Mouse (Mus musculus): Measurements from ENCODE around the gene C730034F03Rik. TPM values are rescaled to one million over a fixed set of nuclear protein-coding genes. Genes with fewer than 3 reads are reported as not detected.

C730034F03Rik gene
- polyA plus RNA-seq, 1 experiment: 2.1 TPM

GRCm38 (mm10) chr15:89462176-89462575 lies 32.8 kb downstream of the C730034F03Rik start:
- H3K9me3 ChIP-seq (replicated peaks; ENCODE audit: control insufficient read depth, insufficient read depth, low read length, poor library complexity, severe bottlenecking): no peaks in the 10 kb centered on the region
- no peaks in the 10 kb centered on the region for H3K27me3 ChIP-seq (ENCODE audit: control insufficient read depth, insufficient read depth, low read length, poor library complexity, severe bottlenecking)
- H3K4me3 ChIP-seq (ENCODE audit: low read depth, low read length): no peak overlapping the region
- H3K4me1 ChIP-seq (ENCODE audit: control insufficient read depth, insufficient read depth, low read length): no peaks in the 10 kb centered on the region
- H3K36me3 ChIP-seq (ENCODE audit: control insufficient read depth, insufficient read depth, low read length, poor library complexity, severe bottlenecking): no peaks in the 10 kb centered on the region
- TF ChIP-seq POLR2A (IDR thresholded peaks at IDR 0.05; ENCODE audit: insufficient read depth, low read length) (no peak), CTCF (IDR thresholded peaks at IDR 0.05; ENCODE audit: low read depth, low read length) (no peak), EP300 (IDR thresholded peaks at IDR 0.05; ENCODE audit: insufficient read depth, low read depth, low read length) (no peak)
- H3K27ac ChIP-seq (ENCODE audit: insufficient read depth, low read length): no peak overlapping the region
- no peak overlapping the region for H3K9ac ChIP-seq (ENCODE audit: low read depth, poor library complexity, severe bottlenecking)

GRCm38 (mm10) chr15:89463334-89464235 lies 34.2 kb downstream of the C730034F03Rik start:
- Histone ChIP-seq H3K4me3 (ENCODE audit: low read depth, low read length) (no peak overlapping the region), H3K27ac (ENCODE audit: insufficient read depth, low read length) (no peak overlapping the region), H3K9ac (ENCODE audit: low read depth, poor library complexity, severe bottlenecking) (no peak overlapping the region), H3K4me1 (ENCODE audit: control insufficient read depth, insufficient read depth, low read length) (no peaks in the 10 kb centered on the region), H3K27me3 (ENCODE audit: control insufficient read depth, insufficient read depth, low read length, poor library complexity, severe bottlenecking) (no peaks in the 10 kb centered on the region), H3K36me3 (ENCODE audit: control insufficient read depth, insufficient read depth, low read length, poor library complexity, severe bottlenecking) (no peaks in the 10 kb centered on the region), H3K9me3 (replicated peaks; ENCODE audit: control insufficient read depth, insufficient read depth, low read length, poor library complexity, severe bottlenecking) (no peaks in the 10 kb centered on the region)
- TF ChIP-seq EP300 (IDR thresholded peaks at IDR 0.05; ENCODE audit: insufficient read depth, low read depth, low read length) (no peak), POLR2A (IDR thresholded peaks at IDR 0.05; ENCODE audit: insufficient read depth, low read length) (peak; percentile 44), CTCF (IDR thresholded peaks at IDR 0.05; ENCODE audit: low read depth, low read length) (peak; percentile 64)

GRCm38 (mm10) chr15:89465052-89465451 lies 35.7 kb downstream of the C730034F03Rik start:
- H3K36me3 ChIP-seq (ENCODE audit: control insufficient read depth, insufficient read depth, low read length, poor library complexity, severe bottlenecking): no peaks in the 10 kb centered on the region
- TF ChIP-seq CTCF (IDR thresholded peaks at IDR 0.05; ENCODE audit: low read depth, low read length) (no peak), EP300 (IDR thresholded peaks at IDR 0.05; ENCODE audit: insufficient read depth, low read depth, low read length) (no peak), POLR2A (IDR thresholded peaks at IDR 0.05; ENCODE audit: insufficient read depth, low read length) (no peak)
- no peaks in the 10 kb centered on the region for H3K9me3 ChIP-seq (replicated peaks; ENCODE audit: control insufficient read depth, insufficient read depth, low read length, poor library complexity, severe bottlenecking)
- H3K27ac ChIP-seq (ENCODE audit: insufficient read depth, low read length): no peak overlapping the region
- H3K4me3 ChIP-seq (ENCODE audit: low read depth, low read length): no peak overlapping the region
- no peaks in the 10 kb centered on the region for H3K27me3 ChIP-seq (ENCODE audit: control insufficient read depth, insufficient read depth, low read length, poor library complexity, severe bottlenecking)
- no peaks in the 10 kb centered on the region for H3K4me1 ChIP-seq (ENCODE audit: control insufficient read depth, insufficient read depth, low read length)
- H3K9ac ChIP-seq (ENCODE audit: low read depth, poor library complexity, severe bottlenecking): no peak overlapping the region

DNA sequence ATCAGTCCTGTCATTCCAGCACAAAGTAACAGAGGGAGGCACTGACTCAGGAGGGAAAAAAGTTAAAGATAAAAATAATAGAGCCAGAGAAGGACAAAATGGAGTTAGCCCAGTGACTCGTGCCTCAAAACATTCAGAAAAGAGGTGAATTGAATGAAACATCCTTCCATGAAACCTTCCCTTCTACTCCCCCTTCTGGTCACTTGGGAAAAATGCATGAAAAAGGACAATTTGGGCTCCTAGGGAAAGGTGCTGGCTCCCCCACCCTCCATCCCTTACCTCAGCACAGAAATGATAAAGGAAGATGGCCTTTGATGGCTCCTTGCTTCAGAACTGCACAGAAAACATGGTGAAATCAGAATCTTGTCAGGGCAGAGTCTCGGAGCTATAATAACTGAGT lies 39.2 kb downstream of the C730034F03Rik start:
- TF ChIP-seq POLR2A (IDR thresholded peaks at IDR 0.05; ENCODE audit: insufficient read depth, low read length) (no peak), EP300 (IDR thresholded peaks at IDR 0.05; ENCODE audit: insufficient read depth, low read depth, low read length) (no peak), CTCF (IDR thresholded peaks at IDR 0.05; ENCODE audit: low read depth, low read length) (no peak)
- H3K9ac ChIP-seq (ENCODE audit: low read depth, poor library complexity, severe bottlenecking): no peak overlapping the region
- no peak overlapping the region for H3K27ac ChIP-seq (ENCODE audit: insufficient read depth, low read length)
- H3K4me1 ChIP-seq (ENCODE audit: control insufficient read depth, insufficient read depth, low read length): no peaks in the 10 kb centered on the region
- no peaks in the 10 kb centered on the region for H3K36me3 ChIP-seq (ENCODE audit: control insufficient read depth, insufficient read depth, low read length, poor library complexity, severe bottlenecking)
- H3K9me3 ChIP-seq (replicated peaks; ENCODE audit: control insufficient read depth, insufficient read depth, low read length, poor library complexity, severe bottlenecking): 0 out of 2 replicates have a peak, but pooled peaks cover 2% of the 10 kb centered on the region
- no peak overlapping the region for H3K4me3 ChIP-seq (ENCODE audit: low read depth, low read length)
- no peaks in the 10 kb centered on the region for H3K27me3 ChIP-seq (ENCODE audit: control insufficient read depth, insufficient read depth, low read length, poor library complexity, severe bottlenecking)

GRCm38 (mm10) chr15:89471476-89471875 lies 42.1 kb downstream of the C730034F03Rik start:
- no peak overlapping the region for H3K27ac ChIP-seq (ENCODE audit: insufficient read depth, low read length)
- no peaks in the 10 kb centered on the region for H3K27me3 ChIP-seq (ENCODE audit: control insufficient read depth, insufficient read depth, low read length, poor library complexity, severe bottlenecking)
- H3K9ac ChIP-seq (ENCODE audit: low read depth, poor library complexity, severe bottlenecking): no peak overlapping the region
- H3K4me1 ChIP-seq (ENCODE audit: control insufficient read depth, insufficient read depth, low read length): no peaks in the 10 kb centered on the region
- H3K36me3 ChIP-seq (ENCODE audit: control insufficient read depth, insufficient read depth, low read length, poor library complexity, severe bottlenecking): no peaks in the 10 kb centered on the region
- 0 out of 2 replicates have a peak, but pooled peaks cover 2% of the 10 kb centered on the region for H3K9me3 ChIP-seq (replicated peaks; ENCODE audit: control insufficient read depth, insufficient read depth, low read length, poor library complexity, severe bottlenecking)
- no peak overlapping the region for H3K4me3 ChIP-seq (ENCODE audit: low read depth, low read length)
- TF ChIP-seq POLR2A (IDR thresholded peaks at IDR 0.05; ENCODE audit: insufficient read depth, low read length): no peak
- TF ChIP-seq CTCF (IDR thresholded peaks at IDR 0.05; ENCODE audit: low read depth, low read length): no peak
- TF ChIP-seq EP300 (IDR thresholded peaks at IDR 0.05; ENCODE audit: insufficient read depth, low read depth, low read length): no peak

DNA sequence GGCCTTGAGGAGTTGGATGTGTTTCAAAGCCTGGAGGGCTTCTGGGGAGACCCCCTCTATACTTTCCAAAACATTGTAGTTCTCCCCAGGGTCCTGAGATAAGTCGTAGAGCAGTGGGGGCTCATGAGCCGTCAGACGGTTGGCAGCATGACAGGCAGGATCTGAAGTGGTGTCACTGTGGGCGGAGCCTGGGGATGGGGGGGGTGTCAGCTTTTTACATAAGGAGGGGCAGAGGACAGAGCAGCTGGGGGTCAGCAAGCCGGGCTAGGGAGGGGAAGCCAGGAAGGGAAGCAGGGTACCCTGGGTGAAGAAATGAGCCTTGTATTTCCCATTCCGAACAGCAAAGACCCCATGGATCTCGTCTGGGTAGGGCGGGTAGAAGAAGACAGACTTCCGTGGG lies 44.0 kb downstream of the C730034F03Rik start:
- H3K27me3 ChIP-seq (ENCODE audit: control insufficient read depth, insufficient read depth, low read length, poor library complexity, severe bottlenecking): no peaks in the 10 kb centered on the region
- no peaks in the 10 kb centered on the region for H3K4me1 ChIP-seq (ENCODE audit: control insufficient read depth, insufficient read depth, low read length)
- TF ChIP-seq POLR2A (IDR thresholded peaks at IDR 0.05; ENCODE audit: insufficient read depth, low read length) (no peak), EP300 (IDR thresholded peaks at IDR 0.05; ENCODE audit: insufficient read depth, low read depth, low read length) (no peak), CTCF (IDR thresholded peaks at IDR 0.05; ENCODE audit: low read depth, low read length) (no peak)
- H3K9me3 ChIP-seq (replicated peaks; ENCODE audit: control insufficient read depth, insufficient read depth, low read length, poor library complexity, severe bottlenecking): 0 out of 2 replicates have a peak, but pooled peaks cover 2% of the 10 kb centered on the region
- no peak overlapping the region for H3K4me3 ChIP-seq (ENCODE audit: low read depth, low read length)
- H3K36me3 ChIP-seq (ENCODE audit: control insufficient read depth, insufficient read depth, low read length, poor library complexity, severe bottlenecking): no peaks in the 10 kb centered on the region
- no peak overlapping the region for H3K27ac ChIP-seq (ENCODE audit: insufficient read depth, low read length)
- no peak overlapping the region for H3K9ac ChIP-seq (ENCODE audit: low read depth, poor library complexity, severe bottlenecking)
